Mouse (Mus musculus) megakaryocyte-erythroid progenitor cell, adult 5-6 weeks (primary cell): Measurements from ENCODE around the gene Dchs2. TPM values are rescaled to one million over a fixed set of nuclear protein-coding genes. Genes with fewer than 3 reads are reported as not detected.

Experiments used
- ATAC-seq: replicated peaks from 2 replicates; pipeline ENCODE4 v1.8.0; 2016; ENCODE audit warnings: mild to moderate bottlenecking, inconsistent platforms; ENCODE audit not compliant: severe bottlenecking, poor library complexity, low FRiP score, low TSS enrichment
- total RNA-seq, 2 experiments: library from RNA; stranded (forward) in 1 of 2; stranded (reverse) in 1 of 2; fragments of 200-1000, 215-1000 nt in 1 of 2; fragments of >200 nt in 1 of 2; fragmentation: Nextera tagmentation in 1 of 2; gene quantifications; 2 replicates each; pipeline ENCODE4 v1.2.3; 2014 to 2017

Dchs2 gene
- total RNA-seq (2014; fragmentation: Nextera tagmentation): not detected in 2 replicates
- not detected in 2 replicates for total RNA-seq (2017)

DNA sequence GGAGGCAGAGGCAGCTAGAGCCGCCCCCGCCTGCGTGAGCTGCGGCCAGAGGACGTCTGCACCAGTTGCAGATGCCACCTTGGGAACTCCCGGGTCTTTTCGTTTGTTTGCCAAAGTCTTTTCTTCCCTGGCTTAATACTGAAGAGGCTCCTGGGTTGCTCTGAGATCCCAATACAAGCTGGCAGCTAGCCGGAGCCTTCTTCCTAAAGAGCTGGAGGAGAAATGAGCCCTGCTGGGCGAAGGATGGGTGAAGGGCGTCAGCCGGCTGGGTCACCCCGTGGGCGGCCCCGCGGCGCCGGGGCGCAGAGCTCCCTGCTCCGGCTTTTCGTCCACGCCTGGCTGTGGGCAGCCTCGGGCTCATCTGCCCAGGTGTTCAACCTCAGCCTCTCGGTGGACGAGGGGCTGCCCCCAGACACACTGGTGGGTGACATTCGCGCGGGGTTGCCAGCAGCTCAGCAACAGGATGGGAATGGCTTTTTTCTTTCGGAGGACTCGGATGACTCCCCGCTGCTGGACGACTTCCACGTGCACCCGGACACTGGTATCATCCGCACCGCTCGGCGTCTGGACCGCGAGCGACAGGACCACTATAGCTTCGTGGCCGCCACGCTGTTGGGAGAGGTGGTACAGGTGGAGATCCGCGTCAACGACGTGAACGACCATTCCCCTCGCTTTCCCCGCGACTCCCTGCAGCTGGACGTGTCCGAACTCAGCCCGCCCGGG, at the start of gene Dchs2:
Gene Dchs2, plus strand, starts transcription at position 223 of the 723 bp plus-strand sequence.
- ATAC-seq: no peak

DNA sequence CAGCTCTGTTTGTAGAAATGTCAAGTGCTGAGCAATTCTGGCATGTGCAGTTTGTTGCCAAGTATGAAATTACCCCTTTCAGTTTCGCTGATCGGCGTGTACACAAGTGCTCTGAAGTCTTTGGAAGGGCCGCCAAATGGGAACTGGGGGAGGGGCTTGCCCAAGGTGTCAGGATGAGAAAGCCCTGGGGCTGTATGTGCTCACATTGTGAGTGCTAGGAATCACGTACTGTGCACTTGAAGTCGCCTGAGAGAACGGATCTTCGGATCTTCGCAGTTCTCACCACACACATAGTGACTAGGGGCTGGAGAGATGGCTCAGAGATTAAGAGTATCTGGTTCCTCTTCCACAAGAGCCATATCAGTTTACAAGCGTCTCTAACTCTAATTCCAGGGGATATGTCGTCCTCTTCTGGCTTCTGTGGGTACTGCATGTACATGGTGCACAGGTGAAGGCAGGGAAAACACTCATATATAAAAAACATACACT, 47.1 kb upstream of the Dchs2 start:
- peak; percentile 95 for ATAC-seq

DNA sequence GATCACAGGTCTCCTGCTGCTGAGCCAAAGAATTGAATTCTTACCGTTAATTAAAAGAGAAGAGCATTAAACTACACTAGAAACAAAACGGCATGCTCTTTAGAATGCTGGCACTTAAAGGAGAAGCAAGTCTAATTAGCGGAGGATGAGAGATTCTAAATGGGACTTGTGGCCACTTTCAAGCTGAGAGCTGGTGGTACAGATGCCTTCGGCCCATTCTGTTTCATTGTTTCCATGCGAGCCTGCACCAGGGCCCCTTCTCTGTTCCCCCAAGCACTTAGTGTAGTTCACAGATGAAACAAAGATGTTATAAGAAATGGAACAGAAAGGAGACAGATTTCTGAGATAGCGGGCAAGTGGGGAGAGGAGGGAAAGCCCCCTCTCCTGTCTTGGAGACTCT, 30.2 kb upstream of the Dchs2 start:
- ATAC-seq: no peak

DNA sequence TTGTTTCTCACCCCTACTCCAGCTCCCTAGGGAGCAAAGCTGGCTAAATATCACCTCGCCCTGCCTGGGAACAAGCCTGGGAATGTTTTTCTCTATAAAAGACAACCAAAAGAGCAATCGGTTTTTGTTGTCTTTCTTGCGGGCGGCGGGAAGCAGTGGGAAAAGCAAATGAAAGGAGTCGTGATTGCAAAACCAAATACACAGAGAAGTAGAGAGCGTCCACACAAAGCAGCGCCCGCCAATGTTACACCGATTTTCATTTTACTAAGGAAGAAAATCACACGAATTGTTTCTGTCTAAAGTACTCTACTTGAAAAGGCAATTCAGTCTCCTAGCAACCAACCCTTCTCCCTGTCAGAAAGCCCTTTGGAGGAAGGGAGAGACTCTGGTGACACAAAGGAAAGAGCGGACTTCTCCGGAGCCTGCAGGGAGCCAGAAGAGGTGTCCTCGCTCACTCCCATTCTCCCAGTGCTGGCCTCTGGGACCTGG, 29.2 kb upstream of the Dchs2 start:
- no peak for ATAC-seq

DNA sequence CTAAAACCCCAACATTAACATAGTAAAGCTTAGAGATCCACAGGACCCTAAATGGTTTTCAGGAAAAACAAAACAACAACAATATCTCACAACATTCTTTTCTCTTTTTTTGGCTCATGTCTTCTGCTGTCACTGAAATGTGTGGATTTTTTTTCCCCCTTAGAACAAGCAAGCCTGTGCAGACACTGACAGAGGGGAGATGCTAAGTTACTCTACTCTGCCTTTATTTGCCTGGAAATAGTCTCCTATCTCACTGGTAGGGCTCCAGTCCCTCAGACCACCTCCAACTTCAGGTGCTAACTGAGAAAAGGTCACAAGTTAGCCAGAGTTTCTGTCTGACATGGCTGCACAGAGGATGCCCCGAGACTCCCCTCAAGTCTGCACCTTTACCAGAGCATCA, 28.6 kb upstream of the Dchs2 start:
- ATAC-seq: no peak

DNA sequence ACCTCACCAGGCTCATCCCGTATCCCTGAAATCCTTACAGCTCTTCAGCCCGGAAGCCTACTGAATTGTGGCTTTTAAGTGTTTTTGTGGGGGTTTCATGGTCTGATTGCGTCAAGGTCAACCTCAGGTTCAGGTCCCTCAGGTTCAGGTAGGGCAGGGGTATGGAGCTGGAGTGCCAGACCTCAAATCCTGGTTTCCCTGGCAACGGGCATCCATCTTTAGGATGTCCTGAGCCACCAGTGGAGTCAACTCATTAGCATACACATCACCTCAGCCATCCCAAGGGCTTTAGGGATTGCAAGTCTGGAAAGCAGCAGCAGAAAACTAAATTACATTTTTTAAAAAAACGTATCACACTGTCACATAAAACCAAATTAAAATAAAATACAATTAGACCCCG, 28.1 kb upstream of the Dchs2 start:
- no peak for ATAC-seq

DNA sequence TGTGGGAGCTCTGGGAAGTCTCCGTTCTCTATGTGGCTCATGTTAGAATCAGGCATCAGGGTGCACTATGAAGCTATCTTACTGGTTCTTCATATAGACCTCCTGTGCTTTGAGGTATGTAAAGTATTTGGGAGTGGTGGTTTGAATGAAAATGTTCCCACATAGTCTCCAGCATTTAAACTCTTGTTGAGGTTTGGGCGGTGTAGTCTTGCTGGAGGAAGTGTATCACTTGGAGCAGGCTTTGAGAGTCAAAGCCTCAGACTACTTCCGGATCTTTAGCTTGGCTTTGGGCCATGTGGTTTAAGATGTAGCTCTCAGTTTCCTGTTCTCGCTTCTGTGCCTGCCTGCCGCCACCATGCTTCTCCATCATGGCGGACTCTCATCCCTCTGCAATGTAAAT, 25.5 kb upstream of the Dchs2 start:
- ATAC-seq: no peak

DNA sequence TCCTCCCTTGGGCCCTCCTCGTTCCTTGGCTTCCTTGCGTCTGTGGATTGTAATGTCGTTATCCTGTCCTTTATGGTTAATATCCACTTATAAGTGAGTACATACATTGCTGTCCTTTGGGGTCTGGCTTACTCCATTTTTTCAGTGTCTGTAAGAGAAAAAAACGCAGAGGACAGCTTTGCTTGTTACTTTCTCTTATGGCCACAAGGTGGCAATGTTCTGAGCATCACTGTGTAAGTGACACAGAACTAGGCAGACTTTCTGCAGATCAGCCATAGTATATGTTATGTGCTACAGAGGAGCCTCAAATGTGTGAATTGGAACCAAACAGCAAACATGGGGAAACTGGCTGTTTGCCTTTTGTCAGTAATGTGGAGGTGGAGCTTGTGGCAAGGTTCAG, 17.6 kb upstream of the Dchs2 start:
- ATAC-seq: 0 out of 2 replicates have a peak, but pooled peaks have one; percentile 59

DNA sequence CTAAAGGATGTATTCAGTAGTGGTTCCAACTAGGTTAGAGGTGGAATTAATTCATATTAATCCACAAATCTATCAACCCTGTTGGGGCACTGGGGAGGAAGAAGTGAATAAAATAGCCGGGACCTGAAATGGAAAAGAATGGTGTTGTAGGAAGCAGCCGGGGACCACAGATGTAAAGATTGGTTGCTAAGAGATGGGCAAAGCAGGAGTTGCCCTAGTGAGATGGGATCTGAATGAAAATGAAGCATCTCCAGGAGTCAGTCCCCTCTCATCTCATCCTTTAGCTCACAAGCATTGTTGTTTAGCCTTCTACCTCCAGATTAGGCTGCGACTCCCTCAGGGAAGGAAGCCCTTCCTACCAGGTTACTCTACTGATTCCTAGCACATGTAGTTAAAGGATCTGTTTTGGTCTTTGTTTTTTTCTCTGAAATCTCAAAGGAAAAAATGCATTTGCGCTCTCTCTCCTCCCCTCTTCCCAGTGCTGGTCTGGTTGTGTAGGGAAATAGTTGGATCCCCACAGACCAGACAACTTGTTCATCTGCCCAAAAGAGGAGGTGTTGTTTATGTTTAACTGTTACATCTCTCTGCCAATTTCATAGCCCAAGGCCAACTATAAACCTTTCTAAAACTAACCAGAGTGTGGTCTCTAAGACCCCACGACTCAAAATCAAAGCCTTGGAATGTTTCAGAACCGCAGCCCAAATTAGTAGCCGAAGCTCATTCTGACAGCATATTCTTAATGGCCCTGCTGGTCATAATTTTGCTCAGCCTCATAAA, 16.1 kb upstream of the Dchs2 start:
- no peak for ATAC-seq

DNA sequence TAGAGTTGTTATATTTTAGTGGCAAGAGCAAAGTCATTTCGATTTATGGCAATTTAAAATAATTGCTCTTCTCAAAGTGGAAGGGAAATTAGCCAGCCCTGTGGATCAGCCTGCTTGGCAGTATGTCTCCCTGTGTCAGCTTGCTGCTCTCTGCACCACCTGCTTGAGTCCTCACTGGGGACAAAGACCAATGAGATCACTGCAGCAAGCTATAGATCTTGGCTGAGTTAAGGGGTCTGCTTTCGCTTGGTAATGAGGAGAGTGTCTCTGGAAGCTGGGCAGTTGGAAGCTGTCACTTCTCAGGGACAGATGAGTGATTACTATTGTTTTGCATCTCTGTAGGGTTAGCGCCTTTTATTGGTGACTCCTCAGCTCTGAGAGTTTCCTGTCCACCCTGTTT, 14.9 kb upstream of the Dchs2 start:
- no peak for ATAC-seq

DNA sequence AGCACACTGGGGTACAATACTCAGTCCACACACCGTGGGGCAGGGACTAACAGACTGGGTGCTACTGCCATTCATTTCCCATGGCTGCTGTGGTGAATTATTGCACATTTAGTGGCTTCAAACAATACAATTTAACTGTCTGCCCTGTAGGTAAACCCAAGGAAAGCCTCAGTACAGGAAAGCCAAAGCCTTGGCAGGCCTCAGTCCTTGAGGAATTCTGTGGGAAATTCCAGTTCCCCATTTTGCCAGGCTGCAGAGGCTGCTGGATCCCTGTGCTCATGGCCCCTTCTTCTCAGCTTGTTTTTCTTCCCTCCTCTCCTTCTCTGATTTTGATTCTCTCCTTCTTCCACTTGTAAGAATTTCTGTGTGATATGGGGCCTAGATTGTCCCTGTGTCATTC, 12.8 kb upstream of the Dchs2 start:
- no peak for ATAC-seq

DNA sequence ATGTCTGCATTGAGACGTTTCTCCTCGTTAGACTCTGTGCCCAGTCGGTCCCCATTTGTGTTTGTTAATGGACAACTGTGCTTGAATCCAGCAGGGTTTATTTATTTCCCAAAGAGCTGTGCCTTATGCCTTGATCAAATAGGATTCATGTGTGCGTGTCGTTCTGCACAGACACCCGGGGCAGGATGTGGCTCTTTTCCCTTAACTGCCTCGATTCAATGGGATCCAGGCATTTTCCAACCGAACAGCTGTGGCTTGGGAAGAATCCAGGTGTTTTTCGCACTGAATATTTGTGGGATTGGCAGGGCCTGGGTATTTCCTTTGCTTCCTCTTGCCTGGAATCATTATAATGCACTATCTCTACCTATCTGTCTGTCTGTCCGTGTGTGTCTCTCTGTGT, 10.2 kb upstream of the Dchs2 start:
- no peak for ATAC-seq

DNA sequence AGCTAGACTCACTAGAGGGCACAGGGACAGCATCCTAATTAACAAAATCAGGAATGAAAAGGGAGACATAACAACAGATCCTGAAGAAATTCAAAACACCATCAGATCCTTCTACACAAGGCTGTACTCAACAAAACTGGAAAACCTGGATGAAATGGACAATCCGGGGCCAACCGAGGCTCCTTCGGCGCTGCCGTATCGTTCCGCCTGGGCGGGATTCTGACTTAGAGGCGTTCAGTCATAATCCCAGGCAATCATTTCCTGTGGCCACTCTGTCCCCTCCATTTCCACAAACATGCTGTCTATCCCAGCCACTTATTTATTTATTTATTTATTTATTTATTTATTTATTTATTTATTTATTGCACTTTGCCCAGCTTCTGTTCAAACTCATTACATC, 3.8 kb upstream of the Dchs2 start:
- peak; percentile 75; the same call in 1 of the 2 replicates for ATAC-seq

DNA sequence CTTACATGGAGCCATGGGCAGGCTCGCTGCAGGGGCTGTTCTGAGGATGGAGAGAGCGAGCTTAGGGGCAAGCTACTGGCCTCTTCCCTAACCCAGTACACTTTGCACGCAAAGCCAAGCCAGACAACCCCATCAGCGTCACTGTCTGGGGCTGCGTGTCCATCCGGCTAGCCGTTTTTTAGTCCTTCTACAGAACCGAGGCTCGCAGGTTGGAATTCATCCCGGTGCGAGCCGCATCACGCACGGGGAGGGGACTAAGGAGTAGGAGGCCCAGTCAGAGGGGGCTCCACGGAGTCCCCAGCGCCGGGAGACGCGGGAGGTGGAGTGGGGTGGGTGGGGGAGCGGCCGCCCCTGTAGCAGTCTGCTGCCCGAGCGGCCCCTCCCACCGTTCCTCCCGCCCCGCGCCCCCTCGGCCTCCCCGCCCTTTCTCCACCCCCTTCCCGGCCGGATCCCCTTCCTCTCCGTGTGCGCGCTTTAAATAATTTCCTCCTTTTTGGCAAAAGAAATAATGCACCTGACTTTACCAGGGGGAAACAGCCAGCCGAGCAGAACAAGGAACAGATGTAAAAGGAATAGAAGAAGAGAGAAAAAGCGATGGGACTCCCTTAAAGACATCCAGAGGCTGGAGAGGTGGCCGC, 541 bp upstream of the Dchs2 start:
- no peak for ATAC-seq

DNA sequence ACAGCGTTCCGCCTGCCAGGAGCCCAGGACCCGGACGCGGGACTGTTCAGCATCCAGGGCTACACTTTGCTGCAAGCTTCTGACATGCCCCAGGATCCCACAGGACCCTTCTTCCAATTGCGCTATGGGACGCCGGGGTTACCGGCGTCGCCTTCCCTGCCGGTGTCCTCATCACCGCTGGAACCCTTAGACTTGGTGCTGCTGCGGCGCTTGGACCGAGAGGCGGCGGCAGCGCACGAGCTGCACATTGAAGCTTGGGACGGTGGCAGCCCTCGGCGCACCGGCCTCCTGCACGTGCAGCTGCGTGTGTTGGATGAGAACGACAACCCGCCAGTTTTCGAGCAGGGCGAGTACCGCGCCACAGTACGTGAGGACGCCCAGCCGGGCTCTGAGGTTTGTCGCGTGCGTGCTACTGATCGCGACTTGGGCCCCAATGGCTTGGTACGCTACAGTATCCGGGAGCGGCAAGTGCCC, 738 bp downstream of the Dchs2 start:
- ATAC-seq: no peak; the same call in 1 of the 2 replicates

DNA sequence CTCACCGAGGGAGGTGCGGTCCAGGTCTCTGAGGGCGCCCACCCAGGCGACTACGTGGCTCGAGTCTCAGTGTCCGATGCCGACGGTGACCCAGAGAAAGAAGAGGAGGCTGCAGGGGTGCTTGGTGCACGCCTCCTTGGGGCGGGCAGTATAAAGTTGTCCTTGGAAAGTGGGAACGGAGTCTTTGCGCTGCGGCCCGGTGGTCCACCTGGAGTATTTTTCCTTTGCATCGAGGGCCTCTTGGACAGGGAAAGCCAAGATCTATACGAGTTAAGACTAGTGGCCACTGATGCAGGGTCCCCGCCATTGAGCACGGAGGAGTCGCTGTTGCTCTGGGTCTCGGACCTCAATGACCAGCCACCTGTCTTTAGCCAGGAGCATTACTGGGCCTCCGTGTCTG, 1.4 kb downstream of the Dchs2 start:
- no peak for ATAC-seq

DNA sequence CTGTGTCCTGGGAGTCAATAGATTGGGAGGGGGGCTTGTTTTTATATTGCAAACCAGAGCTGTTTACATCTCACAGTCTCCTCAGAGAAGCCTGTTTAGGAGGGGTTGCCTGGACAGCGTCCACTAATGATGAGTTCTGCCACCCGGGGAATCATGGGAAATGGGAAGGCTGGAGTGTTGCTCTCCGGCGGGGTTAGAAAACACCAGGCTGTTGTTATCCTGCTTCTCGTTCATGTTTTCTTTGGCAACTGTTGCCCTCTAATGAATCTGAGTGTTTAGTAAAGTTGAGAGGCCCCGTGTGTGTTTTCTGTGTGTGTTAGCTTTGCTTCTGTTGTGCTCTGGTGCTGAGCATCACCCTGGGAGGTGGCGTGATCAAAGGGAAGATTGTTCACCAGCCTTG, 8.7 kb downstream of the Dchs2 start:
- ATAC-seq: no peak

DNA sequence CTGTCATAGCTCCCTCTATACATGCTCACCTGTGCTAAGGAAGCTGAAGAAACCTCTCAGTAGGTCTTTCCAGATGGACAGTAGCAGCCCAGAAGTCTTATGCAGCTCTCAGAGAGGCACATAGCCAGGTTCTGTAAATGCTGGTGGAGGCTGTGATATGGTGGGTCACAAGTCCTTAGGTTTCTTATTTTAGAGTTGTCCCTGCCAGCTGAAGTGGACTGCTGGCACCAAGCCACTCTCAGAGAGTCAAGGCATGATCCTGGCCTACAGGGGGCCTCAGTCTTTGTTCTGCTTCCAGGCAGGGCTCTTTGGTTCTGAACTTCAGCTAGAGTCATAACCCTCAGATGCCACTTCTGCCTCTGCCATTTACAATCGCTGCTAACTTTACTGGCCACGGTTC, 11.1 kb downstream of the Dchs2 start:
- ATAC-seq: no peak

DNA sequence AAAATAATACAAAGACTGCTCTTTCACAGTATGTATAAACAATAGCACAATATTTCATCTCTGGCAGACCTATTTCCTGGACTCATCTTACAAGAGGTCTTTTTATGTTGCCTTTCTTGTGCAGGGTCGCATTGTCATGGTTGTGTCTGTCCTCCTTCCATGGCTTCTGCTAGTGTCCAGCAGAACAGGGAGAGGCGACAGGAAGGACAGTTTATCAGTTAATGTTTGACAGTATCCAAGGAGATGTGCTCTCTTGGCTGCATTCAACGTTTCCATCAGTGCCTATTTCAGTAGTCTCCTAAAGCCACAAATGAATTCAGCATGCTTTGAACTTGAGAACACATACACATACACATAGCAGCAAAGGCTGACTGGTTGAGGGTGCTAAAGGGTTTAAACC, 17.9 kb downstream of the Dchs2 start:
- ATAC-seq: no peak
